Mouse (Mus musculus): ENCODE measurements around the gene Mbnl1.

DNA sequence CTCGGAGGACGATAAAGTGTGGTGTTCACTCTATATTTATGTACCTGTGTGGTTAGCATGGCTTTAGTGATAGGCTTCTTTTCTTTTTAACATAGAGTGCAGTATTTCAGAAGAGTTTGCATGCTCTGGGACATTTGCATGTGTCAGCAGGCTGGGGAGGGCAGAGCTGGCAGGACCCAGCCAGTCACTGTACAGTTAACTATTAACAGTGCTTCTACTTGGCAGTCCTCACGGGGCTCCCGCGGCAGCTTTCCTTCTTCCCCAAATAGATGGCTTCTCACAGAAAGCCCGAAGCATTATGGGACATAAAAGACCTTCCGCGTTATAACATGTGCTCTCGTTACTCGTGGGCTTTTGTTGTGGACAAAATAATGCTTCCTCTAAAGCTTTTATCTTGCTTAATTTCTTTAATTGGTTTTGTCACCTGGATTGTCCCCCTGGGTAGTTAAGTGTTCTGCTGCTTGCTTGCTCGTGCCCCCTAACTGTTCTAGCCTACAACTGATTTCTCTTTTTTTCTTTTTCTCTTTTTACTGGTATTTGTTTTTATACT is 142.5 kb downstream of the Mbnl1 start:
- TF ChIP-seq POLR2A (IDR thresholded peaks at IDR 0.05; ENCODE audit: low read depth, low read length) (no peak), CTCF (IDR thresholded peaks at IDR 0.05; ENCODE audit: borderline replicate concordance, insufficient read depth, low read length) (no peak)

Data from embryonic fibroblast, embryonic 13.5 days (primary cell).